Mouse (Mus musculus) kidney, postnatal 0 days (tissue): ENCODE results near the gene Syndig1. TPM values are rescaled to one million over a fixed set of nuclear protein-coding genes. Genes with fewer than 3 reads are reported as not detected.

ENCODE experiments used
- ATAC-seq: fragments of 200-750 bp; cut with Nextera tagmentation; replicated peaks from 2 replicates; pipeline ENCODE4 v1.8.0; 2017; ENCODE audit warnings: low read depth, moderate number of reproducible peaks, moderate TSS enrichment, moderate library complexity; ENCODE audit not compliant: low FRiP score
- DNase-seq: peaks from one replicate; pipeline ENCODE4 v3.0.0-alpha.2; 2016; ENCODE audit warnings: low spot score
- H3K27ac ChIP-seq: fragments of 300-500 bp; sonication (generic); 2 replicates; pipeline ENCODE4 v1.5.1; 2014; ENCODE audit warnings: mild to moderate bottlenecking
- H3K27me3 ChIP-seq: fragments of 300-500 bp; sonication (generic); 2 replicates; pipeline ENCODE4 v1.6.1; 2014; ENCODE audit warnings: low read length, mixed read lengths; ENCODE audit not compliant: insufficient read depth
- H3K36me3 ChIP-seq: fragments of 300-500 bp; sonication (generic); 2 replicates; pipeline ENCODE4 v1.6.1; 2014; ENCODE audit warnings: low read length, mixed read lengths; ENCODE audit not compliant: insufficient read depth
- H3K4me1 ChIP-seq: fragments of 300-500 bp; sonication (generic); replicated peaks from 2 replicates; pipeline ENCODE4 v1.6.1; 2014; ENCODE audit warnings: antibody characterized with exemption, low read length, mixed read lengths; ENCODE audit not compliant: insufficient read depth
- H3K4me2 ChIP-seq: fragments of 300-500 bp; sonication (generic); 2 replicates; pipeline ENCODE4 v1.6.1; 2014; ENCODE audit warnings: mild to moderate bottlenecking, low read length, moderate library complexity, mixed read lengths
- H3K4me3 ChIP-seq: fragments of 300-500 bp; sonication (generic); replicated peaks from 2 replicates; pipeline ENCODE4 v1.5.1; 2014; ENCODE audit warnings: low read depth, low read length
- H3K9ac ChIP-seq: fragments of 300-500 bp; sonication (generic); 2 replicates; pipeline ENCODE4 v1.6.1; 2014; ENCODE audit warnings: low read depth, low read length
- H3K9me3 ChIP-seq: fragments of 300-500 bp; sonication (generic); replicated peaks from 2 replicates; pipeline ENCODE4 v1.6.1; 2016; ENCODE audit warnings: low read length, inconsistent platforms, mixed read lengths
- CTCF ChIP-seq: IDR thresholded peaks from 2 replicates; pipeline ENCODE4 v1.5.1; 2016; ENCODE audit warnings: antibody characterized with exemption, low read depth, mild to moderate bottlenecking, moderate library complexity
- WGBS: fragments of 180-500 bp; shearing (Covaris S2); extraction: QIAGEN DNeasy Blood & Tissue Kit; methylation state at CpG from one replicate; pipeline ENCODE4 v1.1.7; 2014; 5-methylcytosine and 5-hydroxymethylcytosine counted together
- polyA plus RNA-seq: library from polyadenylated mRNA; unstranded; fragments of >200 nt; fragmentation: Nextera tagmentation; extraction: Ambion mirVana; gene quantifications from 2 replicates; pipeline ENCODE4 v1.2.1, GENCODE M21; 2015

The Syndig1 gene
- polyA plus RNA-seq, 1 experiment from 2014 or later, result 2.7 TPM

- Histone ChIP-seq H3K4me2 (no peak overlapping the region), H3K27ac (no peak overlapping the region), H3K36me3 (no peaks in the 10 kb centered on the region), H3K9ac (no peak overlapping the region), H3K4me1 (no peaks in the 10 kb centered on the region), H3K27me3 (no peaks in the 10 kb centered on the region), H3K9me3 (no peaks in the 10 kb centered on the region), H3K4me3 (no peak overlapping the region)
- no peak for TF ChIP-seq CTCF
- WGBS, result 91% methylated on average over 7 of the region's 7 CpGs
- ATAC-seq, result no peak
- no peak for DNase-seq
Measured at GRCm38 (mm10) chr2:150043531-150043930, 214.5 kb downstream of the Syndig1 start.

Other genes starting within 250 kb of the Syndig1 start
- not detected in 2 replicates for gene C530025M09Rik, start 2.0 kb downstream of the Syndig1 start, polyA plus RNA-seq